Mouse (Mus musculus) myocyte (in vitro differentiated cells): ENCODE data around the gene Notch2. TPM values are rescaled to one million over a fixed set of nuclear protein-coding genes. Genes with fewer than 3 reads are reported as not detected.

Experiments
- H3K27me3 ChIP-seq: one replicate; pipeline ENCODE4 v1.6.1; 2011; ENCODE audit not compliant: control insufficient read depth, insufficient read depth, insufficient read length
- H3K36me3 ChIP-seq: one replicate; pipeline ENCODE4 v1.6.1; 2011; ENCODE audit not compliant: control insufficient read depth, insufficient read depth
- H3K4me2 ChIP-seq: one replicate; pipeline ENCODE4 v1.6.1; 2011; ENCODE audit warnings: low read depth, control low read depth
- H3K4me3 ChIP-seq: one replicate; pipeline ENCODE4 v1.5.1; 2011; ENCODE audit warnings: mild to moderate bottlenecking, control low read depth, moderate library complexity
- H3K79me2 ChIP-seq: one replicate; pipeline ENCODE4 v1.6.1; 2011; ENCODE audit not compliant: control insufficient read depth, insufficient read depth
- H3ac ChIP-seq: one replicate; pipeline ENCODE4 v1.6.1; 2011; ENCODE audit not compliant: control insufficient read depth, insufficient read length
- CEBPB ChIP-seq: IDR thresholded peaks from 2 replicates; pipeline ENCODE4 v1.6.1; 2011; ENCODE audit warnings: mild to moderate bottlenecking, moderate library complexity; ENCODE audit not compliant: poor library complexity, insufficient read depth, severe bottlenecking
- E2F4 ChIP-seq: IDR thresholded peaks from one replicate; pipeline ENCODE4 v1.6.1; 2011; ENCODE audit warnings: mild to moderate bottlenecking, control low read depth, moderate library complexity; ENCODE audit not compliant: insufficient read depth
- MAX ChIP-seq: IDR thresholded peaks from one replicate; pipeline ENCODE4 v1.6.1; 2011; ENCODE audit warnings: low read depth, mild to moderate bottlenecking, control low read depth
- MYOD1 ChIP-seq, 3 experiments: IDR thresholded peaks; one replicate each; pipeline ENCODE4 v1.6.1; 2011; ENCODE audit warnings: control low read depth in 2 of 3, low read depth in 2 of 3, mild to moderate bottlenecking in 2 of 3, moderate library complexity in 1 of 3; ENCODE audit not compliant: insufficient read length in 2 of 3, control insufficient read depth in 1 of 3
- MYOG ChIP-seq, 3 experiments: IDR thresholded peaks; one replicate each; pipeline ENCODE4 v1.6.1; 2011; ENCODE audit warnings: control low read depth in 2 of 3, low read depth in 2 of 3, mild to moderate bottlenecking in 2 of 3; ENCODE audit not compliant: insufficient read length in 2 of 3, control insufficient read depth in 1 of 3, insufficient read depth in 1 of 3
- POLR2A ChIP-seq: IDR thresholded peaks from one replicate; pipeline ENCODE4 v1.6.1; 2011; ENCODE audit warnings: low read depth, mild to moderate bottlenecking, control low read depth, moderate library complexity; ENCODE audit not compliant: insufficient read length
- POLR2AphosphoS2 ChIP-seq: IDR thresholded peaks from one replicate; pipeline ENCODE4 v1.6.1; 2011; ENCODE audit warnings: low read depth, control low read depth; ENCODE audit not compliant: insufficient read length
- REST ChIP-seq: IDR thresholded peaks from one replicate; pipeline ENCODE4 v1.6.1; 2011; ENCODE audit warnings: mild to moderate bottlenecking, control low read depth, moderate library complexity; ENCODE audit not compliant: insufficient read depth, insufficient read length
- SRF ChIP-seq: IDR thresholded peaks from one replicate; pipeline ENCODE4 v1.6.1; 2011; ENCODE audit warnings: low read depth; ENCODE audit not compliant: control insufficient read depth, insufficient read length
- TCF12 ChIP-seq: IDR thresholded peaks from one replicate; pipeline ENCODE4 v1.6.1; 2011; ENCODE audit warnings: mild to moderate bottlenecking, control low read depth; ENCODE audit not compliant: poor library complexity, insufficient read depth, severe bottlenecking
- TCF3 ChIP-seq: IDR thresholded peaks from one replicate; pipeline ENCODE4 v1.6.1; 2011; ENCODE audit warnings: low read depth, control low read depth; ENCODE audit not compliant: insufficient read length
- USF1 ChIP-seq: IDR thresholded peaks from one replicate; pipeline ENCODE4 v1.6.1; 2011; ENCODE audit warnings: low read depth, mild to moderate bottlenecking, control low read depth, moderate library complexity
- polyA plus RNA-seq: library from polyadenylated mRNA; unstranded; fragments of >200 nt; fragmentation: generic; extraction: Trizol; gene quantifications from one replicate; pipeline ENCODE4 v1.2.1, GENCODE M21; 2012; ENCODE audit warnings: missing spikeins

Gene Notch2
- polyA plus RNA-seq, 1 experiment, result 15.1 TPM

DNA sequence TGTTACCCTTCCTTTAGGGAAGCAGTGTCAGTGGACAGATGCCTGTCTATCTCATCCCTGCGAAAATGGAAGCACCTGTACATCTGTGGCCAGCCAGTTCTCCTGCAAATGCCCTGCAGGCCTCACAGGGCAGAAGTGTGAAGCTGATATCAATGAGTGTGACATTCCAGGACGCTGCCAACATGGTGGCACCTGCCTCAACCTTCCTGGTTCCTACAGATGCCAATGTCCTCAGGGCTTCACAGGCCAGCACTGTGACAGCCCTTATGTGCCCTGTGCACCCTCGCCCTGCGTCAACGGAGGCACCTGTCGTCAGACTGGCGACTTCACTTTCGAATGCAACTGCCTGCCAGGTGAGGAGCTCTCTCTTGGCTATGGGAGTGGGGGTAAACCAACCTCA lies 59.2 kb downstream of the Notch2 start:
- no peak for TF ChIP-seq MYOG (IDR thresholded peaks at IDR 0.05; ENCODE audit: control insufficient read depth in 1 of 3, insufficient read depth in 1 of 3, insufficient read length in 2 of 3, low read depth in 2 of 3)
- TF ChIP-seq CEBPB, result no peak
- TF ChIP-seq POLR2A, result no peak
- no peak for TF ChIP-seq POLR2AphosphoS2
- no peak for TF ChIP-seq USF1
- TF ChIP-seq MYOD1 (IDR thresholded peaks at IDR 0.05; ENCODE audit: control insufficient read depth in 1 of 3, insufficient read length in 2 of 3, low read depth in 2 of 3), result no peak
- TF ChIP-seq TCF3, result no peak
- TF ChIP-seq E2F4, result no peak
- no peak for TF ChIP-seq MAX
- TF ChIP-seq REST, result no peak
- no peak for TF ChIP-seq SRF
- no peak for TF ChIP-seq TCF12
- peaks cover 29% of the 10 kb centered on the region for H3K79me2 ChIP-seq
- no peaks in the 10 kb centered on the region for H3K27me3 ChIP-seq
- H3K4me3 ChIP-seq, result no peak overlapping the region
- peaks cover 33% of the 10 kb centered on the region for H3K36me3 ChIP-seq
- no peak overlapping the region for H3K4me2 ChIP-seq
- H3ac ChIP-seq, result no peak overlapping the region

DNA sequence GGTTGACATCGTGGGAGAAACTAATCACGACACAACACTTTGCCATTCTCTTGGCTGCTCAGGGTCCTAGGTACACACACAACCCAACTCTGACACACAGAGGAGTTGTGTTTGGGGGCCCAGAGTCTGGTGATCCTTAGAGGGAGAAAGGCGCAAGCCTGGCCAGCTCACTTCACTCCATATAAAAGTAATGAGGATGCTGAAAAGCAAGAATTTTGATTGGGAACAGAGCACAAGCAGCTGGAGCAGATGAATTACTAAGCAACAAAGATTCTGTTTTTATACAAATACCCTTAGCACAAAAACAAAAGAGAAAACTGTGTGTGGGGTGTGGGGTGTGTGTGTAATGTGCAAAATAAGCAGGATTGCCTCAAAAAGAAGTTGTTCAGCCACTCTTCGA lies 60.2 kb downstream of the Notch2 start:
- Histone ChIP-seq H3K27me3 (no peaks in the 10 kb centered on the region), H3K79me2 (peaks cover 26% of the 10 kb centered on the region), H3K4me3 (no peak overlapping the region), H3K36me3 (peaks cover 40% of the 10 kb centered on the region), H3K4me2 (no peak overlapping the region), H3ac (no peak overlapping the region)
- TF ChIP-seq MYOD1 (IDR thresholded peaks at IDR 0.05; ENCODE audit: control insufficient read depth in 1 of 3, insufficient read length in 2 of 3, low read depth in 2 of 3) (no peak), MAX (no peak), TCF3 (no peak)

DNA sequence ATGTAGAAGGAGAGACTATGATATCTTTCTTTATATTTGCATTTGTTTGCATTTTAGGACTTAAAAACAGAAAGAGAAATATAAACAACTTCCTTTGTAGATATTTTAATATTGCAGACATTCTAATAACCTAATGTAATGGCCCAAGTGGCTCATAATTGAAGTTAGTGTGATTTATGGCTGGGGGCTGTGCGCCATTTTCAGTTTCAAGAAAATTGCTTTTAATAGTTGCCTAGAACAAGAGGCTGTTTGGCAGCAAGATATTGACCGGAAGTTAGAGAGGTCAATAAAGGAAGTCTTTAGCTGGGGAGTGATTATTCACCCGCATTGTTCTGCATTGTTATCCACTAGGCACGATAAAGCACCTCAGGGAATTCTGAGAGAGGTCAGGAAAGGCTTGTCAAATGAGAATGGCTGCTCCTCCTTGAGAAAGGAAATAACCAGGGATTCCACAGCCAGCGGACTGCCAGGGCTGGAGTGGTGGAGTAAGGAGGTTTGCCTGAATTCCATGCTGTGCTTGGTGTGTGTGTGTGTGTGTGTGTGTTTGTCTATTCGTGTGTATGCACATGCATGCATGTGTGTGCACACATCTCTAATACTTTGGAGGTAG lies 61.4 kb downstream of the Notch2 start:
- H3ac ChIP-seq, result no peak overlapping the region
- no peaks in the 10 kb centered on the region for H3K27me3 ChIP-seq
- TF ChIP-seq POLR2AphosphoS2, result no peak
- no peak for TF ChIP-seq TCF12
- no peak for TF ChIP-seq MYOG (IDR thresholded peaks at IDR 0.05; ENCODE audit: control insufficient read depth in 1 of 3, insufficient read depth in 1 of 3, insufficient read length in 2 of 3, low read depth in 2 of 3)
- TF ChIP-seq MYOD1 (IDR thresholded peaks at IDR 0.05; ENCODE audit: control insufficient read depth in 1 of 3, insufficient read length in 2 of 3, low read depth in 2 of 3), result no peak
- no peak for TF ChIP-seq E2F4
- TF ChIP-seq TCF3, result no peak
- no peak for TF ChIP-seq POLR2A
- no peak overlapping the region for H3K4me2 ChIP-seq
- H3K4me3 ChIP-seq, result no peak overlapping the region
- H3K79me2 ChIP-seq, result peaks cover 20% of the 10 kb centered on the region
- peaks cover 45% of the 10 kb centered on the region for H3K36me3 ChIP-seq

DNA sequence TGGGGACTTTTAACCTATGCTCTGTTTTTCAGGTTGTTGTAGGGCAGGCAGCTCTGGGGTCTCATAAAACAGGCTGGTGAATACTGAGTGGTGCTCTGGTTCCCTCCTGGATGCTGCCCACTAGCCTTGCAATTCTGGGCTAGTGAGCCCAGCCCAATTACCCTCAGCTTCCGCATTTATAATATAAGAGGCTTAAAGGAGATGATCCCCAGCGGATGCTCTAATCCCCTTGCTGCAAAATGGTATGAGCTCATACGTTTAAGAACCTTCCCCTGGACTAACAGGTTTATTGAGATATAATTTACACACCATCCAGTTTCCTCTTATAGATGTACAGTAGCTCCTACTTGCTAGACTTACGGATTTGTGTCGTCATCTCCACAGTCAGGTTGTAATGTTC lies 64.5 kb downstream of the Notch2 start:
- H3K79me2 ChIP-seq, result peaks cover 13% of the 10 kb centered on the region
- no peaks in the 10 kb centered on the region for H3K27me3 ChIP-seq
- TF ChIP-seq E2F4 (no peak), TCF12 (no peak), MYOG (IDR thresholded peaks at IDR 0.05; ENCODE audit: control insufficient read depth in 1 of 3, insufficient read depth in 1 of 3, insufficient read length in 2 of 3, low read depth in 2 of 3) (no peak), USF1 (no peak), MAX (no peak), MYOD1 (IDR thresholded peaks at IDR 0.05; ENCODE audit: control insufficient read depth in 1 of 3, insufficient read length in 2 of 3, low read depth in 2 of 3) (no peak), POLR2AphosphoS2 (no peak), SRF (no peak), TCF3 (no peak), CEBPB (no peak), REST (no peak), POLR2A (no peak)
- H3ac ChIP-seq, result no peak overlapping the region
- no peak overlapping the region for H3K4me3 ChIP-seq
- no peak overlapping the region for H3K4me2 ChIP-seq
- peaks cover 45% of the 10 kb centered on the region for H3K36me3 ChIP-seq

DNA sequence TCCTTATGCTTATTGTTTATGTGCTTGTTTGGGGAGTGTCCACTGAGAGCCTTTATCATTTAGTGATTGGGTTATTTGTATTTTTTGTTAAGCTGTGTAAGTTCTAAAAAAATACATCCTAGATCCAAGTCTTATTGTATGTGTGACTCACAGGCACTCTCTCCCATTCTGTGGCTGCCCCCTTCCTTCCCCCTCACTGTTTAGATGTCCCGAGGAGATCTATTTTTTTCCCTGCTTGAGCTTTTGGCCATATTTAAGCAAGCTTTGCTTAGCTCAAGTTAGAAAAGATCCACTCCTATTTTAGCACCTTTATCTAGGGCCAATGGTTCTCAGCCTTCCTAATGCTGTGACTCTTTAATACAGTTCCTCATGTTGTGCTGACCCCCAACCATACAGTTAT lies 65.5 kb downstream of the Notch2 start:
- peaks cover 46% of the 10 kb centered on the region for H3K36me3 ChIP-seq
- TF ChIP-seq TCF12, result no peak
- TF ChIP-seq CEBPB, result no peak
- TF ChIP-seq MYOG (IDR thresholded peaks at IDR 0.05; ENCODE audit: control insufficient read depth in 1 of 3, insufficient read depth in 1 of 3, insufficient read length in 2 of 3, low read depth in 2 of 3), result no peak
- no peak for TF ChIP-seq USF1
- no peak for TF ChIP-seq POLR2A
- TF ChIP-seq SRF, result no peak
- no peak for TF ChIP-seq MYOD1 (IDR thresholded peaks at IDR 0.05; ENCODE audit: control insufficient read depth in 1 of 3, insufficient read length in 2 of 3, low read depth in 2 of 3)
- TF ChIP-seq REST, result no peak
- TF ChIP-seq POLR2AphosphoS2, result no peak
- TF ChIP-seq E2F4, result no peak
- TF ChIP-seq MAX, result no peak
- TF ChIP-seq TCF3, result no peak
- H3K4me2 ChIP-seq, result no peak overlapping the region
- H3K27me3 ChIP-seq, result no peaks in the 10 kb centered on the region
- no peak overlapping the region for H3ac ChIP-seq
- no peak overlapping the region for H3K4me3 ChIP-seq
- peaks cover 13% of the 10 kb centered on the region for H3K79me2 ChIP-seq
